Mouse (Mus musculus) embryonic facial prominence, embryonic 13.5 days (tissue): ENCODE results near the gene Dph6. TPM values are rescaled to one million over a fixed set of nuclear protein-coding genes. Genes with fewer than 3 reads are reported as not detected.
A peak's percentile ranks its signal among the peaks of the same experiment; 100 is the strongest.

Experiments used
- ATAC-seq: fragments of 200-750 bp; cut with Nextera tagmentation; 2 replicates; pipeline ENCODE4 v1.8.0; 2017; ENCODE audit warnings: low read depth; ENCODE audit not compliant: insufficient number of reproducible peaks, insufficient read depth, low FRiP score, low TSS enrichment
- H3K27ac ChIP-seq: fragments of 300-500 bp; sonication (generic); 2 replicates; pipeline ENCODE4 v1.5.1; 2015; ENCODE audit warnings: moderate library complexity, mild to moderate bottlenecking, inconsistent platforms
- H3K27me3 ChIP-seq: fragments of 300-500 bp; sonication (generic); 2 replicates; pipeline ENCODE4 v1.6.1; 2015; ENCODE audit warnings: mild to moderate bottlenecking, inconsistent platforms
- H3K36me3 ChIP-seq: fragments of 300-500 bp; sonication (generic); 2 replicates; pipeline ENCODE4 v1.6.1; 2015; ENCODE audit warnings: mild to moderate bottlenecking, inconsistent platforms
- H3K4me1 ChIP-seq: fragments of 300-500 bp; sonication (generic); 2 replicates; pipeline ENCODE4 v1.6.1; 2015; ENCODE audit warnings: inconsistent platforms
- H3K4me2 ChIP-seq: fragments of 300-500 bp; sonication (generic); 2 replicates; pipeline ENCODE4 v1.6.1; 2015; ENCODE audit warnings: moderate library complexity, mild to moderate bottlenecking, inconsistent platforms
- H3K4me3 ChIP-seq: fragments of 300-500 bp; sonication (generic); 2 replicates; pipeline ENCODE4 v1.5.1; 2015; ENCODE audit warnings: mild to moderate bottlenecking, inconsistent platforms
- H3K9ac ChIP-seq: fragments of 300-500 bp; sonication (generic); 2 replicates; pipeline ENCODE4 v1.6.1; 2015; ENCODE audit warnings: mild to moderate bottlenecking, inconsistent platforms
- H3K9me3 ChIP-seq: fragments of 300-500 bp; sonication (generic); 2 replicates; pipeline ENCODE4 v1.6.1; 2016; ENCODE audit warnings: inconsistent platforms
- WGBS: fragments of 180-500 bp; shearing (Covaris S2); methylation state at CpG from one replicate; pipeline ENCODE4 v1.1.7; 2015; ENCODE audit warnings: mixed read lengths; 5-methylcytosine and 5-hydroxymethylcytosine counted together
- polyA plus RNA-seq: library from polyadenylated mRNA; unstranded; fragments of >200 nt; fragmentation: Nextera tagmentation; extraction: Ambion mirVana; gene quantifications from 2 replicates; pipeline ENCODE4 v1.2.1, GENCODE M21; 2015

Gene Dph6
- polyA plus RNA-seq = 31.7 and 35.7 TPM in 2 replicates

- H3K27ac ChIP-seq = peak within 1 kb of the TSS; percentile 94
- ATAC-seq = peak; percentile 94
- H3K27me3 ChIP-seq = no peaks in the 10 kb centered on the region
- peaks cover 7% of the 10 kb centered on the region; the same call in 1 of the 2 replicates for H3K4me1 ChIP-seq
- WGBS = under 1% methylated on average over 45 of the region's 45 CpGs
- H3K36me3 ChIP-seq = no peaks in the 10 kb centered on the region
- H3K9me3 ChIP-seq = no peaks in the 10 kb centered on the region
- H3K9ac ChIP-seq = peak within 1 kb of the TSS; percentile 82
- H3K4me3 ChIP-seq = peak within 1 kb of the TSS; percentile 65
- H3K4me2 ChIP-seq = peak within 1 kb of the TSS; percentile 62
Observed at GRCm38 (mm10) chr2:114654365-114655239, at the start of gene Dph6. TSS of gene Dph6 (minus strand) at chr2:114654964.

DNA sequence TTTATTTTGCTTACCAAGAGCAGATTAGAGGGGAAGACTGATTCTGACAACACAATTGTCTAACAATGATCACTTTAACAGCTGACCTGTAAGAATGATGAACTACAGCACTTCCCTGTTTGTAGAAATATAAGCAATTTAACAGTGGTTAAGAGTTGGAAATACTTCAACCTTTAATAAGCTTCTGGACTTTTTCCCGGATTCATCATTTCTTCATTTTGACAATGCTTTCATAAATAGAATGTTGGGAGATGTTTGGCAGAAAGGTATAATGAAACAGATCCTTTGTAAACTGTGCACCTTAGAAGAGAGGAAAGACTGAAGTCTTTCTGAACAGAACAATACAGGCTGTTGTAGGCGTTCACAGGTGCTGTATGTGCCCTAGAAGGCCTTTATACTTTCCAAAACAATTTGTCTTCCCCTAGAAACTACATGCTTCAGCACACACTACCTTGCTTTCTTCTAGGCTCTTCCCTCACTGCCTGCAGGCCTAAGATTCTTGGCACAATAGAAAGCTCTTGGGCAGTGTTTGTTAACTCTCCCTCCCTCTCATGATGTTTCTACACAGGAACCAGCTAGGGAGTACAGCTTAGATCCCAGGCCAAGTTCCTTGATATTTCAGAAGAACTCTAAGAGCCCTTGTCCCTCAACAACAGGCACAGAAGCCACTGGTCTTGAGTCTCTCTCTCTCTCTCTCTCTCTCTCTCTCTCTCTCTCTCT lies 46.4 kb upstream of the Dph6 start:
- H3K4me3 ChIP-seq = no peak overlapping the region
- peaks cover 4% of the 10 kb centered on the region; the same call in 1 of the 2 replicates for H3K4me1 ChIP-seq
- no peaks in the 10 kb centered on the region for H3K36me3 ChIP-seq
- ATAC-seq = no peak
- WGBS = 58% methylated on average over 2 of the region's 2 CpGs
- no peak overlapping the region for H3K27ac ChIP-seq
- H3K9ac ChIP-seq = no peak overlapping the region
- no peaks in the 10 kb centered on the region for H3K27me3 ChIP-seq
- H3K9me3 ChIP-seq = no peaks in the 10 kb centered on the region
- H3K4me2 ChIP-seq = no peak overlapping the region

- Histone ChIP-seq H3K36me3 (no peaks in the 10 kb centered on the region), H3K27me3 (no peaks in the 10 kb centered on the region), H3K4me3 (no peak overlapping the region), H3K9me3 (no peaks in the 10 kb centered on the region), H3K4me2 (no peak overlapping the region), H3K27ac (no peak overlapping the region), H3K4me1 (no peaks in the 10 kb centered on the region), H3K9ac (no peak overlapping the region)
- WGBS = 67% methylated on average over 2 of the region's 2 CpGs
- ATAC-seq = no peak
Observed at GRCm38 (mm10) chr2:114691607-114692006, 36.8 kb upstream of the Dph6 start.

DNA sequence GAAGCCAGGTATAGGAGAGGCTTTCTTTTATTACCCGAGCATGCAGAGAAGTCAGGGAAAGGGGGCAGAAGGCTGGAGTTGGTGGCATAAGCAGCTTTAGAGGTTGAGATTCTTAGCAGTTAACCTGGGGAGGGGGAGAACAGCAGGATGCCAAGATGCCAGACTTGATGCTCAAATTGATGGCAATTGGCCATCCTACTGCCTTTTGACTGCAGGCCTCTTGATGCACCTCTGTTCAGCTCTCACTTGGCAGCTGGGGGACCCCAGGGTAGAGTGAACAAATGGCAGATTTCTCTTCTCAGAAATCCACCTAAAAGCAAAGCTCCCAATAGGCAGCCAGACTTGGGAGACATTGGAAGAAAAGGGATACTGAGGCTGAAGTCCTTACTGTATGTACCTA lies 32.7 kb upstream of the Dph6 start:
- H3K9ac ChIP-seq = no peak overlapping the region
- 74% methylated on average over 1 of the region's 1 CpGs for WGBS
- H3K9me3 ChIP-seq = no peaks in the 10 kb centered on the region
- H3K27me3 ChIP-seq = no peaks in the 10 kb centered on the region
- H3K36me3 ChIP-seq = no peaks in the 10 kb centered on the region
- no peaks in the 10 kb centered on the region for H3K4me1 ChIP-seq
- H3K4me3 ChIP-seq = no peak overlapping the region
- no peak for ATAC-seq
- H3K27ac ChIP-seq = no peak overlapping the region
- no peak overlapping the region for H3K4me2 ChIP-seq

DNA sequence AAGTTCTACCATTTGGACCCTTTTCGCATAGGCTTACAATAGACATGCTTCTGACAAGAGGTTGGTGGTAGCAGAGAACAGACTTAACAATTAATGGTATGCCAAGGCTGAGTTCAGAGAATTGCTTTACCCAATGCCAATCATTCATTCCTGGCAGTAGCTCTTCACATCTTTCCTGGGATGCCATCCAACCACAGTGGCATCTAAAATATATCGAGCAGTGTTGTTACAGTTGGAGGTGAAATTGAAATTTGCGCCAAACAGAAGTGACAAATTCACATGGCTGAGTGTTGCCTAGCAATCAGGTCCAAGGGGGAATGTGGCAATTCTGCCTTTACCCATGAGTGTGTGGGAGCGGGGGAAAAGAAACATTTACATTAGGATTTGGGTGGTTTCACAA lies 32.3 kb upstream of the Dph6 start:
- Histone ChIP-seq H3K27me3 (no peaks in the 10 kb centered on the region), H3K4me2 (no peak overlapping the region), H3K4me1 (no peaks in the 10 kb centered on the region), H3K36me3 (no peaks in the 10 kb centered on the region), H3K9ac (no peak overlapping the region), H3K4me3 (no peak overlapping the region), H3K9me3 (no peaks in the 10 kb centered on the region), H3K27ac (no peak overlapping the region)
- WGBS = 92% methylated on average over 4 of the region's 4 CpGs
- ATAC-seq = no peak

DNA sequence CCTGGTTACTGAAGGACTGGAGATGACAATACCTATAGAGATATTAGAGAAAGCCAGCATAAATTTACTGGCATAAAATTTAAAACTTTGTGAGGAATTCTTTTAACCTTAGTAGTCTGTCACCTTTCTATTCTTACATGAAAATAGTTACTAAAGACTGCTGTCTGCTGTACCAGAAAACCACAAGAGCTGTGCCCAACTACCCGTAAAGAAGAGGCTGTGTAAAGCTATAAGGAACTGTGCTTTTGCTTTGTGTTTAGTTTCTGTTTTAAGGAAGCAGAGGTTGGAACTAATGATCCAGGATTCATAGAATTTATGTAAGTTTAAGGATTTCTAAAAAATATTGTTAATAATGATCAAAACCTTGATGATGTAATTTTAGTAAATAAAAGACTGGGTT lies 19.1 kb upstream of the Dph6 start:
- no peak overlapping the region for H3K9ac ChIP-seq
- no peak overlapping the region for H3K4me2 ChIP-seq
- no peak overlapping the region for H3K4me3 ChIP-seq
- no peaks in the 10 kb centered on the region for H3K36me3 ChIP-seq
- no peak overlapping the region for H3K27ac ChIP-seq
- H3K9me3 ChIP-seq = no peaks in the 10 kb centered on the region
- WGBS = 79% methylated on average over 1 of the region's 1 CpGs
- no peaks in the 10 kb centered on the region for H3K4me1 ChIP-seq
- no peaks in the 10 kb centered on the region for H3K27me3 ChIP-seq
- ATAC-seq = no peak

DNA sequence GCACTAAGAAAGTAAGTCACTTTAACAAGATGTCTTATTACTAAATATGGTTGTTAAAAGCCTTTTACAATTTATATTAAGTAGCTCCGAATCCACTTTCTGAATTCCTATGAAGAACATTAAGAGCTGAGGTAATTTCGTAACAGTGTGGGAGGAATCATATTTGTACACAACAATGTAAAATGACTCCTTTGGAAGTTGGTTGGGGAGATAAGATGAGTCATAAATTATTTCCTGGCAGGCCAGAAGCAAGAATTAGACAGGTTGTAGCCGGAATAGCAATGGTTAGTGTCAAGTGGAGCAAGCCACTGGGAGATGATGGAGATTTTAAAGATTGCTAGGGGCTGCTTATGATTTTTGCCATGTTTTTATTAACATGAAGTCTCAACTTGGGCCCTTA lies 16.2 kb upstream of the Dph6 start:
- H3K27me3 ChIP-seq = no peaks in the 10 kb centered on the region
- H3K9ac ChIP-seq = no peak overlapping the region
- no peaks in the 10 kb centered on the region for H3K9me3 ChIP-seq
- 79% methylated on average over 3 of the region's 3 CpGs for WGBS
- H3K27ac ChIP-seq = no peak overlapping the region
- ATAC-seq = no peak
- no peak overlapping the region for H3K4me2 ChIP-seq
- H3K4me3 ChIP-seq = no peak overlapping the region
- H3K4me1 ChIP-seq = no peaks in the 10 kb centered on the region
- H3K36me3 ChIP-seq = no peaks in the 10 kb centered on the region

DNA sequence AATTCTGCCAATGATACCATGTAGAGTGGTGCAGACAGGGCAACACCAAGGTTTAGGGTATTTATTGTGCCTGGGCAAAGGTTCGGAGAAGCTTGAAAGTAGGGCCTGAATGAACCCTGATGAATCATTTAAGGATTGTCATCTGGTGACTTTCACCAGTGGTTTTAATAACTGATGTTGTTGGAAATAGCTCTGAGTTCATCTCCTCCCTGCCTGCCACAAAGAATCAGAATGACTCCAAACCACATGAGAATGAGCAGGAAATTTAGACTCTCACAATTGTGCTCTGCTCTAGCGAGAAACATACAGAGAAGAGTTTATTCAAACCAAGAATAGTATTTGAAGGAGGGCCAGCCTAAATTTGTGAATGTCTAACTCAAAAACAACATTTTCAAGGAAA lies 4.2 kb upstream of the Dph6 start:
- no peak overlapping the region for H3K4me2 ChIP-seq
- no peak overlapping the region for H3K4me3 ChIP-seq
- no peaks in the 10 kb centered on the region for H3K27me3 ChIP-seq
- H3K27ac ChIP-seq = no peak overlapping the region
- no peaks in the 10 kb centered on the region for H3K36me3 ChIP-seq
- WGBS = 64% methylated on average over 2 of the region's 2 CpGs
- H3K9ac ChIP-seq = no peak overlapping the region
- peaks cover 2% of the 10 kb centered on the region; the same call in 1 of the 2 replicates for H3K4me1 ChIP-seq
- ATAC-seq = no peak
- no peaks in the 10 kb centered on the region for H3K9me3 ChIP-seq

GRCm38 (mm10) chr2:114646240-114646639 lies 8.5 kb downstream of the Dph6 start:
- no peak overlapping the region for H3K4me3 ChIP-seq
- no peak for ATAC-seq
- no peaks in the 10 kb centered on the region for H3K9me3 ChIP-seq
- H3K4me2 ChIP-seq = no peak overlapping the region
- no peaks in the 10 kb centered on the region for H3K27me3 ChIP-seq
- 53% methylated on average over 5 of the region's 5 CpGs for WGBS
- peaks cover 11% of the 10 kb centered on the region; the same call in 1 of the 2 replicates for H3K36me3 ChIP-seq
- H3K27ac ChIP-seq = no peak overlapping the region
- H3K4me1 ChIP-seq = no peaks in the 10 kb centered on the region
- H3K9ac ChIP-seq = no peak overlapping the region

DNA sequence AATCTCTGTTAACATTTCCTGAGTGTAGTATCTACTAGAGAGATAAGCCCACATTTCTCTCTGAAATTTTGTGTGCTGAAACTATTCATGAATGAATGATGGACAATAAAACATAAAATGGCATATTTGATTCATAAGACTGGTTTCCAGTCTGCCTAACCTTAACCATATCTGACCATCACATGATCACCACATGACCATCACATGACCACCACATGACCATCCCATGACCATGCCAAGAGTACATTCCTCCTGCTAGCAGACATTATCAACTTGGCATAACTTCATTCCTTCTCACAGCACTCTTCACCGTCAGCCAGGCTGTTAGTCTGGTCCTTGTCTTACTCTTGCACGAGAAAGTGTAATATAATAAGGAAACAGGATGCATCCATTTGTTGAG lies 10.9 kb downstream of the Dph6 start:
- 87% methylated on average over 2 of the region's 2 CpGs for WGBS
- Histone ChIP-seq H3K27ac (no peak overlapping the region), H3K9ac (no peak overlapping the region), H3K36me3 (peaks cover 16% of the 10 kb centered on the region; the same call in 1 of the 2 replicates), H3K4me1 (no peaks in the 10 kb centered on the region), H3K4me2 (no peak overlapping the region), H3K4me3 (no peak overlapping the region), H3K27me3 (no peaks in the 10 kb centered on the region), H3K9me3 (no peaks in the 10 kb centered on the region)
- ATAC-seq = no peak

- no peak overlapping the region for H3K4me2 ChIP-seq
- 33% methylated on average over 4 of the region's 4 CpGs for WGBS
- H3K36me3 ChIP-seq = no peaks in the 10 kb centered on the region
- peaks cover 3% of the 10 kb centered on the region for H3K4me1 ChIP-seq
- no peaks in the 10 kb centered on the region for H3K27me3 ChIP-seq
- H3K9me3 ChIP-seq = no peaks in the 10 kb centered on the region
- H3K4me3 ChIP-seq = no peak overlapping the region
- no peak for ATAC-seq
- H3K27ac ChIP-seq = no peak overlapping the region
- no peak overlapping the region for H3K9ac ChIP-seq
Observed at GRCm38 (mm10) chr2:114624683-114625082, 30.1 kb downstream of the Dph6 start.

DNA sequence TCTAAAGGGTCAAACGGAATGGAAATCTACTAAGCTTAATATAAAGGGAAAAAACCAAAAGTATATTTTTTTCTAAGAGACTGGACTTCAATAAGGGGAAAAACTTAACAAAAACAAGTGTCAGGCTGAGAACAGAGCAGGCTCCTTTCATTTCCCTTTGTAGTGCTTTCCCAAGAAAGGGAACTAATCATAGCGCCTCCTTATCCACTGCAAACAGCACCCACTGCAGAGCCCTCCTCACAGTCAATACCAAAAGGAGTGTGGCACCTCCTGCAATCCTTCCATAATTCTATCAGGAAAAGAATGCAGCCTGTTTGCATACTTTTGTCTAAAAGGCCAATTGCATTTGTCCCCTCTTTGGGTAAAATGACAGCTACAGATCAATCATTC lies 32.2 kb downstream of the Dph6 start:
- Histone ChIP-seq H3K4me2 (no peak overlapping the region), H3K4me3 (no peak overlapping the region), H3K27me3 (no peaks in the 10 kb centered on the region), H3K27ac (no peak overlapping the region), H3K36me3 (no peaks in the 10 kb centered on the region), H3K9me3 (no peaks in the 10 kb centered on the region), H3K4me1 (peaks cover 3% of the 10 kb centered on the region), H3K9ac (no peak overlapping the region)
- WGBS = 17% methylated on average over 2 of the region's 2 CpGs
- ATAC-seq = no peak
